In genomic region chr11:49636449-49636848, GRCm38 (mm10) we compare ENCODE assay signal across 9 mouse cellular contexts. TPM values are rescaled to one million over a fixed set of nuclear protein-coding genes. Genes with fewer than 3 reads are reported as not detected.
A peak's percentile ranks its signal among the peaks of the same experiment; 100 is the strongest.
DNase-seq lines count a peak whose midpoint lies in the region; ATAC-seq and TF ChIP-seq lines count a peak whose summit lies in the region.
"Had no signal": no experiment of that assay in that cellular context is flagged by ENCODE, and none has a peak within 500 bp of the region (broad histone marks: within the 10 kb centered on the region; RNA-seq: fewer than 3 reads in every experiment).

No protein-coding gene starts in this region.

- no peak overlapping the region for H3K4me2 ChIP-seq in CH12.LX (ENCODE audit: insufficient read depth, low read depth, poor library complexity, severe bottlenecking)
- H3K4me2 ChIP-seq in limb, embryonic 12.5 days: peak overlapping the region; percentile 11; the same call in 1 of the 2 replicates

- H3K79me2 ChIP-seq in CH12.LX (replicated peaks; ENCODE audit: control insufficient read depth, extremely low read depth, insufficient read depth, poor library complexity, severe bottlenecking): no peaks in the 10 kb centered on the region

- TF ChIP-seq EP300 in CH12.LX (IDR thresholded peaks at IDR 0.05; ENCODE audit: low read length): no peak

- DNase-seq in gastrocnemius, adult 2 months: no peak
- DNase-seq in gastrocnemius, postnatal 10 days: no peak
- DNase-seq in CH12.LX (ENCODE audit: extremely low read depth) (no peak), adipocyte (ENCODE audit: low spot score) (no peak)
- peak; percentile 39 for DNase-seq in embryo, embryonic 9.5 days (ENCODE audit: extremely low spot score)
- DNase-seq in urinary bladder, postnatal 14 days (ENCODE audit: low spot score): no peak
- DNase-seq in adrenal gland, postnatal 25 days: no peak

- dilution Hi-C loops in CH12.LX (cut with MboI; ENCODE audit: extremely low pct_ligation_motif_present, extremely low pct_unique_long_range_greater_than_20kb, low sequenced_read_pairs): no loop called here

- peaks cover 10% of the 10 kb centered on the region in 2 experiments for H3K4me1 ChIP-seq in CH12.LX (ENCODE audit: control insufficient read depth in 1 of 2, insufficient read depth in 2 of 2)
- peaks cover 6% of the 10 kb centered on the region; the same call in 1 of the 2 replicates for H3K4me1 ChIP-seq in limb, embryonic 12.5 days (replicated peaks)

- no peak overlapping the region for H3K27ac ChIP-seq in gastrocnemius, adult 2 months
- no peak overlapping the region for H3K27ac ChIP-seq in CH12.LX (ENCODE audit: insufficient read depth, low read depth)
- no peak overlapping the region for H3K27ac ChIP-seq in limb, embryonic 12.5 days

- no peaks in the 10 kb centered on the region for H3K36me3 ChIP-seq in CH12.LX (replicated peaks in 1 of 2; ENCODE audit: control insufficient read depth in 1 of 2, insufficient read depth in 1 of 2, low read length in 1 of 2)
- no peaks in the 10 kb centered on the region for H3K36me3 ChIP-seq in limb, embryonic 12.5 days

- in situ Hi-C loops in CH12.LX (cut with MboI; ENCODE audit: low pct_ligation_motif_present, low pct_unique_long_range_greater_than_20kb, low sequenced_read_pairs): no loop called here

- H3K9ac ChIP-seq in CH12.LX (ENCODE audit: insufficient read depth, low read depth): no peak overlapping the region
- H3K9ac ChIP-seq in limb, embryonic 12.5 days (replicated peaks): no peak overlapping the region

- H3K9me3 ChIP-seq in CH12.LX (replicated peaks; ENCODE audit: low read length): no peaks in the 10 kb centered on the region
- H3K9me3 ChIP-seq in limb, embryonic 12.5 days: no peaks in the 10 kb centered on the region

- TF ChIP-seq RAD21 in CH12.LX (IDR thresholded peaks at IDR 0.05; ENCODE audit: low read depth, low read length): peak; percentile 12

- TF ChIP-seq CTCF in gastrocnemius, adult 2 months (IDR thresholded peaks at IDR 0.05): peak; percentile 51
- TF ChIP-seq CTCF in CH12.LX (conservative IDR thresholded peaks at IDR 0.05 in 1 of 2, IDR thresholded peaks at IDR 0.05 in 1 of 2; ENCODE audit: low read depth in 2 of 2, low read length in 2 of 2): peak; percentile 69 to 72

- no peak for TF ChIP-seq POLR2A in CH12.LX (IDR thresholded peaks at IDR 0.05; ENCODE audit: low read depth, low read length)

- H3K27me3 ChIP-seq in CH12.LX (replicated peaks): peaks cover 83% of the 10 kb centered on the region
- H3K27me3 ChIP-seq in limb, embryonic 12.5 days: peaks cover 70% of the 10 kb centered on the region

- intact Hi-C loops in gastrocnemius, adult 2 months (cut with DNase I): no loop called here

- H3K4me3 ChIP-seq in gastrocnemius, adult 2 months: no peak overlapping the region
- H3K4me3 ChIP-seq in CH12.LX (replicated peaks in 1 of 3; ENCODE audit: low read depth in 2 of 3, low read length in 2 of 3, poor library complexity in 1 of 3): no peak overlapping the region
- H3K4me3 ChIP-seq in limb, embryonic 12.5 days (replicated peaks): no peak overlapping the region

- WGBS in limb, embryonic 12.5 days: 3% methylated on average over 11 of the region's 11 CpGs

- no peak; the same call in 1 of the 2 replicates for ATAC-seq in limb, embryonic 12.5 days (ENCODE audit: insufficient number of reproducible peaks, insufficient read depth, low FRiP score, low TSS enrichment, low read depth)

TF ChIP-seq in CH12.LX, 34 proteins besides CTCF, POLR2A, EP300 and RAD21:
- no peak for TF ChIP-seq GABPA (IDR thresholded peaks at IDR 0.05; ENCODE audit: insufficient replicate concordance, low read depth, low read length)
- TF ChIP-seq SMC3 (IDR thresholded peaks at IDR 0.05; ENCODE audit: low read depth, low read length): peak; percentile 39
- TF ChIP-seq IRF4 (IDR thresholded peaks at IDR 0.05; ENCODE audit: low read depth, low read length): no peak
- no peak for TF ChIP-seq BHLHE40 (IDR thresholded peaks at IDR 0.05; ENCODE audit: low read depth, low read length)
- TF ChIP-seq KAT2A (IDR thresholded peaks at IDR 0.05; ENCODE audit: insufficient replicate concordance, low read length): no peak
- TF ChIP-seq ZMIZ1 (IDR thresholded peaks at IDR 0.05; ENCODE audit: low read depth, low read length): no peak

RNA-seq across cellular contexts. Expression of gene Scgb3a1, which starts 27.0 kb away (rescaled TPM):
- total RNA-seq in gastrocnemius, adult 2 months (2021): not detected
- not detected for total RNA-seq in gastrocnemius, postnatal 10 days (2021)
- total RNA-seq in CH12.LX (2012; rRNA removed) (not detected in 2 replicates), CH12.LX (2014; rRNA removed) (not detected in 2 replicates)
- not detected in 2 replicates for polyA plus RNA-seq in CH12.LX (2012; ENCODE audit: insufficient read length, low read depth)
- not detected in 2 replicates for polyA plus RNA-seq in limb, embryonic 12.5 days (2016; fragmentation: Nextera tagmentation; extraction: Ambion mirVana)
- total RNA-seq in adrenal gland, postnatal 25 days (2021): not detected in 2 replicates
- polyA plus RNA-seq: gonadal fat pad, adult 2 months had no signal

RNA-seq across cellular contexts. Expression of gene Flt4, which starts 27.4 kb away (rescaled TPM):
- total RNA-seq in gastrocnemius, adult 2 months (2021): 1 to 10 TPM; 2.8 to 4.3 TPM
- 1 to 10 TPM; 4.2 to 5.8 TPM for total RNA-seq in gastrocnemius, postnatal 10 days (2021)
- total RNA-seq in CH12.LX (2012; rRNA removed) (0.08 and 0.17 TPM in 2 replicates), CH12.LX (2014; rRNA removed) (not detected in 2 replicates)
- 0.06 and 0.08 TPM in 2 replicates for polyA plus RNA-seq in CH12.LX (2012; ENCODE audit: insufficient read length, low read depth)
- 3.3 and 4.4 TPM in 2 replicates for polyA plus RNA-seq in limb, embryonic 12.5 days (2016; fragmentation: Nextera tagmentation; extraction: Ambion mirVana)
- total RNA-seq in adrenal gland, postnatal 25 days (2021): 15.3 and 20.1 TPM in 2 replicates
